Mouse (Mus musculus) kidney, postnatal 4 days (tissue): Measurements from ENCODE around the gene Cited2.

ENCODE experiments used
- DNase-seq, 2 experiments: peaks; one replicate each; pipeline ENCODE4 v3.0.0; 2021; ENCODE audit warnings: mixed read lengths in 2 of 2

Gene Cited2

DNA sequence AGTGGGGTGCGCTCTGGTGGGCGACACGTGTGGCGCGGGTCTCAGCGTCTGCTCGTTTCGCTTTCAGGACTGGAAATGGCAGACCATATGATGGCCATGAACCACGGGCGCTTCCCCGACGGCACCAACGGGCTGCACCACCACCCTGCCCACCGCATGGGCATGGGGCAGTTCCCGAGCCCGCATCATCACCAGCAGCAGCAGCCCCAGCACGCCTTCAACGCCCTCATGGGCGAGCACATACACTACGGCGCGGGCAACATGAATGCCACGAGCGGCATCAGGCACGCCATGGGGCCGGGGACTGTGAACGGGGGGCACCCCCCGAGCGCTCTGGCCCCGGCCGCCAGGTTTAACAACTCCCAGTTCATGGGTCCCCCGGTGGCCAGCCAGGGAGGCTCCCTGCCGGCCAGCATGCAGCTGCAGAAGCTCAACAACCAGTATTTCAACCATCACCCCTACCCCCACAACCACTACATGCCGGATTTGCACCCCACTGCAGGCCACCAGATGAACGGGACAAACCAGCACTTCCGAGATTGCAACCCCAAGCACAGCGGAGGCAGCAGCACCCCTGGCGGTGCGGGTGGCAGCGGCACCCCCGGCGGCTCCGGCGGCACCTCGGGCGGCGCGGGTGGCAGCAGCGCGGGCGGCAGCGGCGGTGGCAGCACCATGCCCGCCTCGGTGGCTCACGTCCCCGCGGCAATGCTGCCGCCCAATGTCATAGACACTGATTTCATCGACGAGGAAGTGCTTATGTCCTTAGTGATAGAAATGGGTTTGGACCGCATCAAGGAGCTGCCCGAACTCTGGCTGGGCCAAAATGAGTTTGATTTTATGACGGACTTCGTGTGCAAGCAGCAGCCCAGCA, 1.1 kb downstream of the Cited2 start:
- DNase-seq: peak; percentile 77 to 84

DNA sequence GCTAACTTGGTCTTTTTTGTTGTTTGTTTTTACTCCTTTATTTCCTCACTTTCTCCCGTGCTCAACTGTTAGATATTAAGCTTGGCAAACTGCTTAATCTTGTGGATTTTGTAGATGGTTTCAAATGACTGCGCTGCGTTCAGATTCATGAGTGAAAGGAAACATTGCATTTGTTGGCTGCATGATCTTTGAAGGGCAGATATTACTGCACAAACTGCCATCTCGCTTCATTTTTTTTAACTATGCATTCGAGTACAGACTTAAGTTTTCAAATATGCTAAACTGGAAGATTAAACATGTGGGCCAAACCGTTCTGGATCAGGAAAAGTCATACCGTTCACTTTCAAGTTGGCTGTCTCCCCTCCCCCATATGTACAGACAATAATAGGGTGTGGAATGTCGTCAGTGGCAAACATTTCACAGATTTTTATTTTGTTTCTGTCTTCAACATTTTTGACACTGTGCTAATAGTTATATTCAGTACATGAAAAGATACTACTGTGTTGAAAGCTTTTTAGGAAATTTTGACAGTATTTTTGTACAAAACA, 2.1 kb downstream of the Cited2 start:
- DNase-seq: no peak

DNA sequence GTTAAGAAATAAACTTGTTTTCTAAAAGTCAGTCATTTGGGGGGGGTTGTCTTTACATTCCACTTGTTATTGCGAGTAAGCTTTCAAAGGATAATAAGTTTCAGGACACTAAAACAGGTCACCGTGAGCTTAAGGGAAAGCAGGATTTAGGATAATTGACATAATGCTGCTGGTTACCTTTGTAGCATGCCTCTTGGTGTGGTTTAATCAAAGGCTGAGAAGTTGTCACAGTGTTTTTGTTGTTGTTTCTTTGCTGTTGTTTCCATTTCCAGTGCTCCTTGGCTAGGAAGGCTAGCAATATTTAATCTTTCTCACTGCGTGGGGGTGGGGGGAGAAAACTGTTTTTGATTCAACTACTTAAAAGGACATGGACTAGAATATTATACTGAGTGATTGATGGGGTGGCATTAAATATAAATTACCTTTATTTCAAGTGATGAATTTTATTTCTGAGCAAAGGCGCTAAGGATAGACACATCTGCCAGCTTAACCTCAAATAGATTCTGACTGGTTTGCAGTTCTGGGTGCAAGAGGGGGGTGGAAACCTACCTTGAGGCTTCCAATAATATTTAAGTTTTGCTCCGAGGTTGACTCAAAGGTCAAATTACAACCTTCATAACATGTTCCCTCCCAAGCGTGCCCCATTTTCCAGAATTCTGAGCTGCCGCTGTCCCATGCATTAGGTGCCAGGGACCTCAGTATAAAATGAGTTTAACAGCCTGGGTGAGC, 2.8 kb downstream of the Cited2 start:
- no peak for DNase-seq

GRCm38 (mm10) chr10:17726373-17726720, 3.3 kb downstream of the Cited2 start:
- peak; percentile 12 to 18 for DNase-seq

GRCm38 (mm10) chr10:17727161-17727925, 4.3 kb downstream of the Cited2 start:
- DNase-seq: peak; percentile 21 to 50

GRCm38 (mm10) chr10:17727926-17728279, 4.9 kb downstream of the Cited2 start:
- no peak for DNase-seq

- DNase-seq: no peak
Measured at GRCm38 (mm10) chr10:17728711-17729110, 5.7 kb downstream of the Cited2 start.

GRCm38 (mm10) chr10:17729476-17729875, 6.5 kb downstream of the Cited2 start:
- DNase-seq: no peak

GRCm38 (mm10) chr10:17733057-17733456, 10.0 kb downstream of the Cited2 start:
- DNase-seq: peak; percentile 86 to 88

- no peak for DNase-seq
Measured at GRCm38 (mm10) chr10:17742581-17742980, 19.6 kb downstream of the Cited2 start.

GRCm38 (mm10) chr10:17752478-17752877, 29.5 kb downstream of the Cited2 start:
- DNase-seq: no peak

GRCm38 (mm10) chr10:17759772-17760171, 36.8 kb downstream of the Cited2 start:
- no peak for DNase-seq

- DNase-seq: peak; percentile 7 to 14
Measured at GRCm38 (mm10) chr10:17760750-17761613, 38.0 kb downstream of the Cited2 start.

- DNase-seq: no peak
Measured at GRCm38 (mm10) chr10:17761652-17762051, 38.6 kb downstream of the Cited2 start.

GRCm38 (mm10) chr10:17762946-17763345, 39.9 kb downstream of the Cited2 start:
- no peak for DNase-seq

DNA sequence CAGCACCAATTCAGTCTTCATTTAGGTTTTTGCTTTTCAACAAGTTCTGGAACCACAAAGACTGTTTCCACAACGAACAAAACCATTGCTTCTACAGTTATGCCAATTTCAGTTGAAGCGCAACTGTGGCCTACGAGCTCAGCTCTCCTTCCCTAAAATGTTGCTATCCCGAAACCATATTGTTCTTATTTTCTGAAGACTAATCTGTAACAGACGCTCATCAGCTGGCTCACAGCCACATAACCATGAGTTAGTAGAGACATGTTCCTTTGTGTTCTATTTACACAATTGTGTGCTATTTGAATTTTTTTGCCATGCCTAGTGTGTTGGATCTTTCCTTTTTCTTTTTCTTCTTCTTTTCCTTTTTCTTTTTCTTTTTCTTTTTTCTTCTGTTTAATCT, 46.8 kb downstream of the Cited2 start:
- no peak for DNase-seq

DNA sequence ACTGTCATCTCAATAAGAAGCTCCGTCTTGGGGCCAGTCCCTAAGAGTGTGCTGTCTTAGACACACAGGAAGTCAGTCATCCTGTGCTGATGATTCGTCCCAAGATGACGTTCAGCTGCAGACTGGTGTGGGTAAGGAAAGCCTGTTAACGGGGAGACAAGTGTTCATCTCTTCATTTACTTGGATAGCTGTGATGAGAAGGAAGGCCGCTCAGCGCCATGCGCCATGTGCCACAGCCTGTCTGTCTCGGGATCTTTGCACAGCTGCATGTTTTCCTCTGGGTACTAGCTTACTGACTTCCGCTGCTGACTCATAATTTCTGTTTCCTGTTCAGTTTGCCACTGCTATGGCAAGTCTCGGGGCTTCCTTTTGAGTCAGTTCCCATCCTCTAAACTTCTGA, 49.3 kb downstream of the Cited2 start:
- peak in 1 of 2 experiments; percentile 7 for DNase-seq

DNA sequence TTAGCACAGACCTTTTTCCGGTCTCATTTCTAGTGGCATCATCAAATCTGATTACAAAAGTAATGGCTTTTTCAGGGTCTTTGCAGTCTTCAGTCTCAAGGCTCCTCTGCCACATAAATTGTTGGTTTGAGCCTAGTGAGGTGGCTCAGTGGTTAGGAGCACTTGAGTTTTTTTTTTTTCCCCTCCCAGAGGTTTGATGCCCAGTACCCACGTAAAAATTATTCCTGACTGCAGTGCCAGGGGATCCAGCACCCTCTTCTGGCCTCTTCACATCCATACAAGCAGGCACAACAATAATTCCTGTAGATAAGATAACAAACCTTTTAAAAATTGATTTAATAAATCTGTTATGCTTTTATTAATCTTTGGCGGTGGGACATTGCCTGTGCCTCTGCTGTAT, 51.3 kb downstream of the Cited2 start:
- DNase-seq: no peak

GRCm38 (mm10) chr10:17775079-17775478, 52.1 kb downstream of the Cited2 start:
- DNase-seq: no peak
